Mouse (Mus musculus): ENCODE data around the gene Efna2. TPM values are rescaled to one million over a fixed set of nuclear protein-coding genes. Genes with fewer than 3 reads are reported as not detected.

Efna2 gene
- polyA plus RNA-seq, 1 experiment from 2014 or later, result 20.6 TPM

DNA sequence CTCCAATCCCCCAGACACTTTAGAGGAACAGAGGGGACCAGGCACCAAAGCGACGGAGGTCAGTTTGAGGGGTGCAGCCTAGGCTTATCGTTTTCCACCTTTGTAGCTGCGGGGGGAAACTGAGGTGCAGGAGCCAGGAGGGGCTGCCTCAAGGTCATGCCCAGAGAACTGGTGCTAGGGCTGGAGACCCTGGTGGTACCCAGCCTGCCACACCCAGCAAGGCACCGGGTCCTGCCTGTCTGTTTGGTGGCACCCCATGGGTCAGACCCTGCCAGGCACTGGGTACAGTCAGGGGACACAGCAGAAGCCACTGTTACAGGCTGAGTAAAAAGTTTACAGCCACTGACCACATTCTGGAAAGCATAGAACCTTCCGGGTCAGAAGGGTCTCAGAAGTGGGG, 1.0 kb downstream of the Efna2 start:
- Histone ChIP-seq H3K4me1 (peaks cover 55% of the 10 kb centered on the region), H3K36me3 (peaks cover 13% of the 10 kb centered on the region), H3K9me3 (no peaks in the 10 kb centered on the region), H3K4me3 (peak overlapping the region; percentile 81), H3K27me3 (ENCODE audit: insufficient read depth, poor library complexity, severe bottlenecking) (peaks cover 29% of the 10 kb centered on the region), H3K27ac (peak overlapping the region; percentile 93)
- WGBS, result 51% methylated on average over 6 of the region's 6 CpGs
- DNase-seq (ENCODE audit: low spot score), result no peak

DNA sequence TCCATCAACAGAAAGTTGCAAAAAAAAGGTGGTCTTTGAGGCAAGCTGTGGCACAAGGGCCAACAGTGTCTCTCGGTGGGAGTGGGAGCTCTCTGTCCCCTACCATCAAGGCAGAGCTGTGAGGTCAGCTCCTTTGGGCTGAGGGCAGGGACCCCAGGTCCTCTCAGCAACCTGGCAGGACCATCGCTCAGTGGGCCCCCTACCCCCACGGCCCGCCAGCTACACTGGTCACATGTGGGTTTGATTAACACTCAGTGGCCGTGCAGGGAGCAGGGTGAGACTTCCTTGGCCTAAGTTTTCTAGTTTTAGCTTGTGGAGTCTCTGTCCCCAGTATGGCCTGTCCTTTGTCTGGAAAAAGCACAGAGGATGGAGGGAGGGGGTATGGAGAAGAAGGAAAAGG, 1.5 kb downstream of the Efna2 start:
- Histone ChIP-seq H3K4me1 (peaks cover 55% of the 10 kb centered on the region), H3K4me3 (peak overlapping the region; percentile 81), H3K27me3 (ENCODE audit: insufficient read depth, poor library complexity, severe bottlenecking) (peaks cover 34% of the 10 kb centered on the region), H3K27ac (peak overlapping the region; percentile 93), H3K36me3 (peaks cover 13% of the 10 kb centered on the region), H3K9me3 (no peaks in the 10 kb centered on the region)
- 54% methylated on average over 5 of the region's 5 CpGs for whole genome bisulfite sequencing
- DNase-seq (ENCODE audit: low spot score), result no peak

- H3K9me3 ChIP-seq, result no peaks in the 10 kb centered on the region
- peaks cover 22% of the 10 kb centered on the region for H3K36me3 ChIP-seq
- DNase-seq (ENCODE audit: low spot score), result no peak
- no peak overlapping the region for H3K27ac ChIP-seq
- WGBS, result 90% methylated on average over 7 of the region's 7 CpGs
- peaks cover 51% of the 10 kb centered on the region for H3K27me3 ChIP-seq (ENCODE audit: insufficient read depth, poor library complexity, severe bottlenecking)
- peaks cover 51% of the 10 kb centered on the region for H3K4me1 ChIP-seq
- no peak overlapping the region for H3K4me3 ChIP-seq
Measured at GRCm38 (mm10) chr10:80182547-80182946, 3.3 kb downstream of the Efna2 start.

GRCm38 (mm10) chr10:80186649-80187048, 7.4 kb downstream of the Efna2 start:
- DNase-seq (ENCODE audit: low spot score), result no peak
- WGBS, result 40% methylated on average over 27 of the region's 27 CpGs
- no peaks in the 10 kb centered on the region for H3K9me3 ChIP-seq
- H3K27ac ChIP-seq, result no peak overlapping the region
- H3K36me3 ChIP-seq, result peaks cover 38% of the 10 kb centered on the region
- H3K4me3 ChIP-seq, result no peak overlapping the region
- peaks cover 76% of the 10 kb centered on the region for H3K27me3 ChIP-seq (ENCODE audit: insufficient read depth, poor library complexity, severe bottlenecking)
- H3K4me1 ChIP-seq, result peaks cover 30% of the 10 kb centered on the region

GRCm38 (mm10) chr10:80187739-80188138, 8.5 kb downstream of the Efna2 start:
- DNase-seq (ENCODE audit: low spot score), result no peak
- H3K9me3 ChIP-seq, result no peaks in the 10 kb centered on the region
- H3K4me1 ChIP-seq, result peaks cover 30% of the 10 kb centered on the region
- H3K27ac ChIP-seq, result no peak overlapping the region
- WGBS, result 90% methylated on average over 10 of the region's 10 CpGs
- peaks cover 35% of the 10 kb centered on the region for H3K36me3 ChIP-seq
- no peak overlapping the region for H3K4me3 ChIP-seq
- H3K27me3 ChIP-seq (ENCODE audit: insufficient read depth, poor library complexity, severe bottlenecking), result peaks cover 85% of the 10 kb centered on the region

GRCm38 (mm10) chr10:80188453-80189024, 9.3 kb downstream of the Efna2 start:
- H3K27me3 ChIP-seq (ENCODE audit: insufficient read depth, poor library complexity, severe bottlenecking), result peaks cover 93% of the 10 kb centered on the region
- peaks cover 34% of the 10 kb centered on the region for H3K4me1 ChIP-seq
- no peak for DNase-seq (ENCODE audit: low spot score)
- peaks cover 29% of the 10 kb centered on the region for H3K36me3 ChIP-seq
- no peaks in the 10 kb centered on the region for H3K9me3 ChIP-seq
- H3K4me3 ChIP-seq, result no peak overlapping the region
- H3K27ac ChIP-seq, result no peak overlapping the region
- 78% methylated on average over 15 of the region's 15 CpGs for WGBS

DNA sequence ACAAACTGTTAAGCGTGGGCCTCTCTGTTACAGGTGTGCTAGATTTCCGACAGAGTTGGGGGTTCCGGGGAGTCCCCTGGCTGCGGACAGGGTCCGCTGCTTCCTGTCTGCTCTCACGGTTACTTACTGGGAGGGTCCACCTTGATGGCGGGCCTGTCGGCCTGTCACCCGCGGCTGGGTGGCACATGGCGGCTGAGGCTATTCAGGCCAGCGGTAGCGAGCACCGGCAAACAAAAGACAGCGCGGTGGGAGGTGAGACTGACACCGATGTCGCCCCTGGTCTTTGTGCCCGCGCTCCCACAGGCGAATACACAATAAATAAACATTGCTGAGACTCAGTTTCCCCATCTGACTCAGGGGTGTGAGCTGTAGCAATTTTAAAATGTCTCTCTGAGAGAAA, 10.7 kb downstream of the Efna2 start:
- peak overlapping the region; percentile 73; the same call in 1 of the 2 replicates for H3K27ac ChIP-seq
- WGBS, result 5% methylated on average over 21 of the region's 21 CpGs

GRCm38 (mm10) chr10:80190491-80191051, 11.3 kb downstream of the Efna2 start:
- no peaks in the 10 kb centered on the region for H3K9me3 ChIP-seq
- WGBS, result under 1% methylated on average over 47 of the region's 48 CpGs
- no peak for DNase-seq (ENCODE audit: low spot score)
- H3K27me3 ChIP-seq (ENCODE audit: insufficient read depth, poor library complexity, severe bottlenecking), result peaks cover 87% of the 10 kb centered on the region
- H3K4me3 ChIP-seq, result peak overlapping the region; percentile 61
- H3K36me3 ChIP-seq, result peaks cover 25% of the 10 kb centered on the region
- H3K27ac ChIP-seq, result peak overlapping the region; percentile 73; the same call in 1 of the 2 replicates
- H3K4me1 ChIP-seq, result peaks cover 40% of the 10 kb centered on the region

More for the DNA sequence above, 10.7 kb downstream of the Efna2 start:
- Histone ChIP-seq H3K4me3 (peak overlapping the region; percentile 61), H3K27me3 (ENCODE audit: insufficient read depth, poor library complexity, severe bottlenecking) (peaks cover 91% of the 10 kb centered on the region), H3K9me3 (no peaks in the 10 kb centered on the region), H3K36me3 (peaks cover 25% of the 10 kb centered on the region), H3K4me1 (peaks cover 44% of the 10 kb centered on the region)
- no peak for DNase-seq (ENCODE audit: low spot score)

GRCm38 (mm10) chr10:80193976-80194375, 14.7 kb downstream of the Efna2 start:
- Histone ChIP-seq H3K9me3 (no peaks in the 10 kb centered on the region), H3K4me1 (peaks cover 30% of the 10 kb centered on the region), H3K27me3 (ENCODE audit: insufficient read depth, poor library complexity, severe bottlenecking) (peaks cover 53% of the 10 kb centered on the region), H3K4me3 (no peak overlapping the region), H3K36me3 (peaks cover 2% of the 10 kb centered on the region), H3K27ac (no peak overlapping the region)
- no peak for DNase-seq (ENCODE audit: low spot score)
- 63% methylated on average over 6 of the region's 6 CpGs for WGBS

GRCm38 (mm10) chr10:80194441-80194840, 15.2 kb downstream of the Efna2 start:
- no peaks in the 10 kb centered on the region for H3K36me3 ChIP-seq
- no peak overlapping the region for H3K4me3 ChIP-seq
- H3K4me1 ChIP-seq, result peaks cover 30% of the 10 kb centered on the region
- no peak for DNase-seq (ENCODE audit: low spot score)
- H3K9me3 ChIP-seq, result no peaks in the 10 kb centered on the region
- 66% methylated on average over 8 of the region's 8 CpGs for WGBS
- no peak overlapping the region for H3K27ac ChIP-seq
- peaks cover 50% of the 10 kb centered on the region for H3K27me3 ChIP-seq (ENCODE audit: insufficient read depth, poor library complexity, severe bottlenecking)

- H3K4me3 ChIP-seq, result no peak overlapping the region
- WGBS, result 85% methylated on average over 1 of the region's 1 CpGs
- H3K4me1 ChIP-seq, result peaks cover 17% of the 10 kb centered on the region
- H3K36me3 ChIP-seq, result no peaks in the 10 kb centered on the region
- DNase-seq (ENCODE audit: low spot score), result no peak
- H3K9me3 ChIP-seq, result no peaks in the 10 kb centered on the region
- no peak overlapping the region for H3K27ac ChIP-seq
- peaks cover 33% of the 10 kb centered on the region for H3K27me3 ChIP-seq (ENCODE audit: insufficient read depth, poor library complexity, severe bottlenecking)
Measured at GRCm38 (mm10) chr10:80196167-80196566, 16.9 kb downstream of the Efna2 start.

GRCm38 (mm10) chr10:80196778-80197581, 17.7 kb downstream of the Efna2 start:
- Histone ChIP-seq H3K4me3 (no peak overlapping the region), H3K27me3 (ENCODE audit: insufficient read depth, poor library complexity, severe bottlenecking) (peaks cover 25% of the 10 kb centered on the region), H3K4me1 (peaks cover 17% of the 10 kb centered on the region), H3K9me3 (no peaks in the 10 kb centered on the region), H3K27ac (no peak overlapping the region), H3K36me3 (no peaks in the 10 kb centered on the region)
- 79% methylated on average over 33 of the region's 33 CpGs for WGBS
- DNase-seq (ENCODE audit: low spot score), result no peak

DNA sequence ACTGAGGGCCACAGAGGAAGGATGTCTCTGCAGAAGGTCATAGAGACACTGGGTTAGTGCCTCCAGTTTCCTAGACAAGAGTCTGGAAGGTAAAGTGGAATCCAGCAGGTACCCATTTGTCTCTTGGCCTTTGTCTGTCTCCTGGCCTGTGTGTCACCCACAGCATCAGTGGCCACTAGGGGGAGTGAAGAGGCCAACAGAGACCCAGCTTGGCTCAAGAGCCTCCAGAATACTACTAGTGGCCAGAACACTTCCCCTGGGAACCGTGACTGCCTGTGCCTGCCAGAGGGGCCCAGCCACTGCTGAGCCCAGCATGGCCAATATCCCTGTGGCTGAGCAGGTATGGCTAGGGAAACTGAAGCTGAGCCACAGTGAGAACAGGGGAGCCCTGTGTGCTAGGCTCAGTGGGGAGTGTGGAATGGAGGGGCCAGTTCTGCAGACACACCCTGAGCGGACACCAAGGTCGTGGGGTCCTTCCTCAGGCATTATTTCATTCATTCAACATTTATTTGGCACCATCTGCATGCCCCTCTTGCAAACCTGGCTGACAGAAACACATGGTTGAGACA, 20.2 kb downstream of the Efna2 start:
- Histone ChIP-seq H3K27me3 (ENCODE audit: insufficient read depth, poor library complexity, severe bottlenecking) (peaks cover 7% of the 10 kb centered on the region; the same call in 1 of the 2 replicates), H3K27ac (no peak overlapping the region), H3K4me1 (peaks cover 13% of the 10 kb centered on the region), H3K36me3 (no peaks in the 10 kb centered on the region), H3K9me3 (no peaks in the 10 kb centered on the region), H3K4me3 (no peak overlapping the region)
- WGBS, result 51% methylated on average over 3 of the region's 3 CpGs
- DNase-seq (ENCODE audit: low spot score), result peak; percentile 92
